34 mouse cellular contexts compared by ENCODE assay signal in genomic region chr5:88508555-88508954, GRCm38 (mm10). TPM values are rescaled to one million over a fixed set of nuclear protein-coding genes. Genes with fewer than 3 reads are reported as not detected.
A peak's percentile ranks its signal among the peaks of the same experiment; 100 is the strongest.
DNase-seq lines count a peak whose midpoint lies in the region; ATAC-seq and TF ChIP-seq lines count a peak whose summit lies in the region.
"Had no signal": no experiment of that assay in that cellular context is flagged by ENCODE, and none has a peak within 500 bp of the region (broad histone marks: within the 10 kb centered on the region; RNA-seq: fewer than 3 reads in every experiment).

No protein-coding gene starts in this region.

- dilution Hi-C loops in CH12.LX (cut with MboI; ENCODE audit: extremely low pct_ligation_motif_present, extremely low pct_unique_long_range_greater_than_20kb, low sequenced_read_pairs), result no loop called here

- peak; percentile 89 for DNase-seq in A20 (ENCODE audit: low read depth, low spot score)
- DNase-seq in CH12.LX (ENCODE audit: extremely low read depth), result peak; percentile 88
- no peak for DNase-seq in cerebellum, postnatal 36 days
- DNase-seq in ovary, postnatal 14 days (ENCODE audit: low spot score), result no peak
- DNase-seq in thymus, postnatal 36 days, result no peak
- DNase-seq: cerebellum, adult 8-10 months; gastrocnemius, postnatal 14 days; heart, postnatal 14 days; kidney, adult 2 months; kidney, postnatal 14 days; layer of hippocampus, postnatal 36 days; lung, postnatal 4 days; right cerebral cortex, postnatal 25 days; thymus, postnatal 25 days had no signal

- no peak for TF ChIP-seq CTCF in CH12.LX (conservative IDR thresholded peaks at IDR 0.05 in 1 of 2, IDR thresholded peaks at IDR 0.05 in 1 of 2; ENCODE audit: low read depth in 2 of 2, low read length in 2 of 2)

- peak overlapping the region; percentile 99 for H3K27ac ChIP-seq in CH12.LX (ENCODE audit: insufficient read depth, low read depth)
- H3K27ac ChIP-seq: forebrain, embryonic 10.5 days; hindbrain, embryonic 13.5 days; limb, embryonic 12.5 days; liver, embryonic 14.5 days; lung, embryonic 15.5 days had no signal

- peaks cover 19 to 42% of the 10 kb centered on the region in 2 experiments for H3K4me1 ChIP-seq in CH12.LX (ENCODE audit: control insufficient read depth in 1 of 2, insufficient read depth in 2 of 2)
- H3K4me1 ChIP-seq: forebrain, embryonic 10.5 days; heart, embryonic 12.5 days; hindbrain, embryonic 13.5 days; limb, embryonic 12.5 days; lung, embryonic 15.5 days had no signal

- no peak overlapping the region for H3K4me3 ChIP-seq in CH12.LX (replicated peaks in 1 of 3; ENCODE audit: low read depth in 2 of 3, low read length in 2 of 3, poor library complexity in 1 of 3)
- H3K4me3 ChIP-seq: forebrain, embryonic 10.5 days; heart, embryonic 12.5 days; hindbrain, embryonic 13.5 days; limb, embryonic 12.5 days; lung, embryonic 15.5 days had no signal

- in situ Hi-C loops in CH12.LX (cut with MboI; ENCODE audit: low pct_ligation_motif_present, low pct_unique_long_range_greater_than_20kb, low sequenced_read_pairs), result no loop called here

- H3K27me3 ChIP-seq in CH12.LX (replicated peaks), result no peaks in the 10 kb centered on the region
- H3K27me3 ChIP-seq: heart, embryonic 12.5 days; hindbrain, embryonic 13.5 days; limb, embryonic 12.5 days; lung, embryonic 15.5 days had no signal

- no peak for TF ChIP-seq RAD21 in CH12.LX (IDR thresholded peaks at IDR 0.05; ENCODE audit: low read depth, low read length)

- H3K9ac ChIP-seq in CH12.LX (ENCODE audit: insufficient read depth, low read depth), result peak overlapping the region; percentile 52
- H3K9ac ChIP-seq: heart, embryonic 12.5 days; hindbrain, embryonic 13.5 days; limb, embryonic 12.5 days; liver, embryonic 14.5 days; lung, embryonic 15.5 days had no signal

- ATAC-seq in hematopoietic stem cell, adult 5-6 weeks (replicated peaks in 1 of 2; ENCODE audit: insufficient read depth in 1 of 2, low FRiP score in 2 of 2, low TSS enrichment in 1 of 2, low read depth in 1 of 2, poor library complexity in 2 of 2, severe bottlenecking in 2 of 2), result peak; percentile 46 to 53; a peak in 2 of 4 replicates
- peak; percentile 53; the same call in 1 of the 2 replicates for ATAC-seq in neutrophil, adult 5-6 weeks (ENCODE audit: extremely low read depth, insufficient number of reproducible peaks, low FRiP score, poor library complexity, severe bottlenecking)
- ATAC-seq: forebrain, embryonic 16.5 days; inflammation-experienced regulatory T-cells, adult 6 months had no signal

- no peak for TF ChIP-seq POLR2A in CH12.LX (IDR thresholded peaks at IDR 0.05; ENCODE audit: low read depth, low read length)

- TF ChIP-seq EP300 in CH12.LX (IDR thresholded peaks at IDR 0.05; ENCODE audit: low read length), result peak; percentile 91

- H3K9me3 ChIP-seq in CH12.LX (replicated peaks; ENCODE audit: low read length), result no peaks in the 10 kb centered on the region
- H3K9me3 ChIP-seq: forebrain, embryonic 10.5 days; heart, embryonic 12.5 days; hindbrain, embryonic 13.5 days; limb, embryonic 12.5 days; lung, embryonic 15.5 days had no signal

- H3K36me3 ChIP-seq in CH12.LX (replicated peaks in 1 of 2; ENCODE audit: control insufficient read depth in 1 of 2, insufficient read depth in 1 of 2, low read length in 1 of 2), result no peaks in the 10 kb centered on the region
- H3K36me3 ChIP-seq: forebrain, embryonic 10.5 days; heart, embryonic 12.5 days; hindbrain, embryonic 13.5 days; limb, embryonic 12.5 days; lung, embryonic 15.5 days had no signal

- H3K79me2 ChIP-seq in CH12.LX (replicated peaks; ENCODE audit: control insufficient read depth, extremely low read depth, insufficient read depth, poor library complexity, severe bottlenecking), result no peaks in the 10 kb centered on the region

- peak overlapping the region; percentile 43 for H3K4me2 ChIP-seq in CH12.LX (ENCODE audit: insufficient read depth, low read depth, poor library complexity, severe bottlenecking)
- H3K4me2 ChIP-seq: heart, embryonic 12.5 days; hindbrain, embryonic 13.5 days; limb, embryonic 12.5 days; lung, embryonic 15.5 days; midbrain, embryonic 11.5 days had no signal

TF ChIP-seq in CH12.LX, 34 proteins besides CTCF, POLR2A, EP300 and RAD21:
- peak; percentile 75; the same call in 1 of the 2 replicates for TF ChIP-seq ZNF384 (IDR thresholded peaks at IDR 0.05; ENCODE audit: low read depth, low read length)
- peak; percentile 90 for TF ChIP-seq ETS1 (conservative IDR thresholded peaks at IDR 0.05; ENCODE audit: low read depth, low read length)
- TF ChIP-seq ELF1 (IDR thresholded peaks at IDR 0.05; ENCODE audit: low read depth, low read length), result no peak
- TF ChIP-seq MYC (IDR thresholded peaks at IDR 0.05; ENCODE audit: low read depth, low read length), result 0 out of 2 replicates have a peak, but pooled peaks have one; percentile 42
- TF ChIP-seq USF2 (conservative IDR thresholded peaks at IDR 0.05; ENCODE audit: low read depth, low read length), result no peak
- TF ChIP-seq MAFK (IDR thresholded peaks at IDR 0.05; ENCODE audit: insufficient replicate concordance, low read length), result peak; percentile 58; the same call in 1 of the 2 replicates
- 0 out of 2 replicates have a peak, but pooled peaks have one; percentile 50 for TF ChIP-seq SIN3A (IDR thresholded peaks at IDR 0.05; ENCODE audit: low read length)
- peak; percentile 94 for TF ChIP-seq IRF4 (IDR thresholded peaks at IDR 0.05; ENCODE audit: low read depth, low read length)
- TF ChIP-seq TCF12 (IDR thresholded peaks at IDR 0.05; ENCODE audit: low read depth, low read length), result peak; percentile 84
- TF ChIP-seq MEF2A (IDR thresholded peaks at IDR 0.05; ENCODE audit: borderline replicate concordance, low read depth, low read length), result peak; percentile 96
- TF ChIP-seq JUND (conservative IDR thresholded peaks at IDR 0.05; ENCODE audit: low read depth, low read length), result peak; percentile 83
- peak; percentile 90; the same call in 1 of the 2 replicates for TF ChIP-seq MAZ (IDR thresholded peaks at IDR 0.05; ENCODE audit: low read depth, low read length)
- TF ChIP-seq POLR2AphosphoS2 (IDR thresholded peaks at IDR 0.05; ENCODE audit: low read depth, low read length), result no peak
- TF ChIP-seq JUN (IDR thresholded peaks at IDR 0.05; ENCODE audit: insufficient read depth, low read depth, low read length), result peak; percentile 81
- peak; percentile 71 for TF ChIP-seq BHLHE40 (IDR thresholded peaks at IDR 0.05; ENCODE audit: low read depth, low read length)

RNA-seq across cellular contexts. Expression of gene Jchain, which starts 19.1 kb away (rescaled TPM):
- total RNA-seq in CH12.LX (2012; rRNA removed) (477 and 729 TPM in 2 replicates), CH12.LX (2014; rRNA removed) (1,234 and 1,319 TPM in 2 replicates)
- 336 and 364 TPM in 2 replicates for polyA plus RNA-seq in CH12.LX (2012; ENCODE audit: insufficient read length, low read depth)
- total RNA-seq in hematopoietic stem cell, adult 5-6 weeks (2017), result 33.5 and 57.6 TPM in 2 replicates
- 6.8 and 8.2 TPM in 2 replicates for total RNA-seq in neutrophil, adult 5-6 weeks (2017)
- polyA plus RNA-seq: forebrain, embryonic 10.5 days; limb, embryonic 12.5 days; lung, embryonic 15.5 days; stomach, embryonic 14.5 days had no signal

RNA-seq across cellular contexts. Expression of gene Enam, which starts 20.8 kb away (rescaled TPM):
- total RNA-seq in CH12.LX (2012; rRNA removed) (0.04 TPM in 2 replicates), CH12.LX (2014; rRNA removed) (not detected in 2 replicates)
- 0.09 TPM in 1 of 2 replicates, not detected in the other for polyA plus RNA-seq in CH12.LX (2012; ENCODE audit: insufficient read length, low read depth)
- not detected in 2 replicates for total RNA-seq in hematopoietic stem cell, adult 5-6 weeks (2017)
- not detected in 2 replicates for total RNA-seq in neutrophil, adult 5-6 weeks (2017)
- total RNA-seq: adrenal gland, adult 18-20 months; ES-E14; gastrocnemius, postnatal 14 days; heart, adult 18-20 months; heart, postnatal 14 days; layer of hippocampus, adult 18-20 months; layer of hippocampus, postnatal 36 days; left cerebral cortex, postnatal 10 days had no signal
- polyA plus RNA-seq: cortical plate, adult 2 months; embryonic facial prominence, embryonic 11.5 days; forebrain, embryonic 10.5 days; forebrain, embryonic 16.5 days; heart, embryonic 12.5 days; hindbrain, embryonic 13.5 days; kidney, adult 2 months; liver, embryonic 14.5 days; lung, embryonic 15.5 days; midbrain, embryonic 11.5 days; spleen, adult 2 months; stomach, embryonic 14.5 days had no signal

RNA-seq across cellular contexts. Expression of gene Utp3, which starts 45.7 kb away (rescaled TPM):
- total RNA-seq in CH12.LX (2012; rRNA removed) (66.6 and 90.4 TPM in 2 replicates), CH12.LX (2014; rRNA removed) (55.5 and 55.9 TPM in 2 replicates)
- polyA plus RNA-seq in CH12.LX (2012; ENCODE audit: insufficient read length, low read depth), result 169 and 197 TPM in 2 replicates
- 61.8 and 80.9 TPM in 2 replicates for total RNA-seq in hematopoietic stem cell, adult 5-6 weeks (2017)
- total RNA-seq in neutrophil, adult 5-6 weeks (2017), result 56.3 and 59.2 TPM in 2 replicates

RNA-seq across cellular contexts. Expression of gene Ambn, which starts 52.8 kb away (rescaled TPM):
- total RNA-seq in CH12.LX (2012; rRNA removed) (0.08 TPM in 1 of 2 replicates, not detected in the other), CH12.LX (2014; rRNA removed) (0.20 TPM in 1 of 2 replicates, not detected in the other)
- not detected in 2 replicates for polyA plus RNA-seq in CH12.LX (2012; ENCODE audit: insufficient read length, low read depth)
- total RNA-seq in hematopoietic stem cell, adult 5-6 weeks (2017), result not detected in 2 replicates
- total RNA-seq in neutrophil, adult 5-6 weeks (2017), result not detected in 2 replicates
- total RNA-seq: adrenal gland, adult 18-20 months; ES-E14; gastrocnemius, postnatal 14 days; heart, adult 18-20 months; heart, postnatal 14 days; layer of hippocampus, adult 18-20 months; layer of hippocampus, postnatal 36 days; left cerebral cortex, postnatal 10 days had no signal
- polyA plus RNA-seq: cortical plate, adult 2 months; forebrain, embryonic 10.5 days; forebrain, embryonic 16.5 days; heart, embryonic 12.5 days; hindbrain, embryonic 13.5 days; inflammation-experienced regulatory T-cells, adult 6 months; kidney, adult 2 months; liver, embryonic 14.5 days; lung, embryonic 15.5 days; midbrain, embryonic 11.5 days; spleen, adult 2 months; stomach, embryonic 14.5 days had no signal

RNA-seq across cellular contexts. Expression of gene Rufy3, which starts 56.3 kb away (rescaled TPM):
- total RNA-seq in CH12.LX (2012; rRNA removed) (13.6 and 17.2 TPM in 2 replicates), CH12.LX (2014; rRNA removed) (17.4 and 19.9 TPM in 2 replicates)
- polyA plus RNA-seq in CH12.LX (2012; ENCODE audit: insufficient read length, low read depth), result 21.8 and 22.3 TPM in 2 replicates
- 18.1 and 19.5 TPM in 2 replicates for total RNA-seq in hematopoietic stem cell, adult 5-6 weeks (2017)
- 17.1 and 22.7 TPM in 2 replicates for total RNA-seq in neutrophil, adult 5-6 weeks (2017)

Comparison
In these comparisons a context has a peak if more than half of its experiments do, and no peak if none do; other contexts are left out.
1. DNase-seq: peak in A20 (single experiment) and CH12.LX (single experiment); none in cerebellum, postnatal 36 days (0 of 2), ovary, postnatal 14 days (single experiment) and thymus, postnatal 36 days (0 of 2).